Mouse (Mus musculus) kidney, adult 2 months (tissue): ENCODE data around the gene Cc2d2b. TPM values are rescaled to one million over a fixed set of nuclear protein-coding genes. Genes with fewer than 3 reads are reported as not detected.

Experiments used
- DNase-seq: peaks from one replicate; pipeline ENCODE4 v3.0.0; 2021
- H3K27ac ChIP-seq: fragments of 200-500 bp; 2 replicates; pipeline ENCODE4 v1.5.1; 2012; ENCODE audit warnings: low read depth, low read length, control low read depth, inconsistent platforms; ENCODE audit not compliant: insufficient read depth
- H3K27me3 ChIP-seq: fragments of 200-500 bp; replicated peaks from 2 replicates; pipeline ENCODE4 v1.6.1; 2012; ENCODE audit warnings: mild to moderate bottlenecking, moderate library complexity, low read length, inconsistent platforms; ENCODE audit not compliant: control insufficient read depth, insufficient read depth
- H3K36me3 ChIP-seq: fragments of 200-500 bp; 2 replicates; pipeline ENCODE4 v1.6.1; 2012; ENCODE audit warnings: mild to moderate bottlenecking, moderate library complexity, low read length, inconsistent platforms; ENCODE audit not compliant: control insufficient read depth, insufficient read depth
- H3K4me1 ChIP-seq: fragments of 200-500 bp; 2 replicates; pipeline ENCODE4 v1.6.1; 2011; ENCODE audit warnings: low read length; ENCODE audit not compliant: control insufficient read depth, insufficient read depth
- H3K4me3 ChIP-seq: fragments of 200-500 bp; 2 replicates; pipeline ENCODE4 v1.5.1; 2011; ENCODE audit warnings: mild to moderate bottlenecking, low read depth, low read length, control low read depth; ENCODE audit not compliant: insufficient read depth
- CTCF ChIP-seq: fragments of 200-500 bp; conservative IDR thresholded peaks from 2 replicates; pipeline ENCODE4 v1.5.1; 2011; ENCODE audit warnings: low read depth, mild to moderate bottlenecking, control low read depth, low read length, moderate library complexity, mixed read lengths; ENCODE audit not compliant: insufficient read depth, insufficient read length
- POLR2A ChIP-seq: fragments of 200-500 bp; IDR thresholded peaks from one replicate; pipeline ENCODE4 v1.6.1; 2011; ENCODE audit warnings: low read depth, low read length, control low read depth
- WGBS: fragments of 180-500 bp; shearing (Covaris S2); methylation state at CpG from one replicate; pipeline ENCODE4 v1.1.7; 2018; 5-methylcytosine and 5-hydroxymethylcytosine counted together
- polyA plus RNA-seq: library from polyadenylated mRNA; depleted of rRNA; stranded (reverse); fragments of >200 nt; gene quantifications from 2 replicates; pipeline ENCODE4 v1.2.3, GENCODE M21; 2012

The Cc2d2b gene
- polyA plus RNA-seq, 1 experiment = not detected

DNA sequence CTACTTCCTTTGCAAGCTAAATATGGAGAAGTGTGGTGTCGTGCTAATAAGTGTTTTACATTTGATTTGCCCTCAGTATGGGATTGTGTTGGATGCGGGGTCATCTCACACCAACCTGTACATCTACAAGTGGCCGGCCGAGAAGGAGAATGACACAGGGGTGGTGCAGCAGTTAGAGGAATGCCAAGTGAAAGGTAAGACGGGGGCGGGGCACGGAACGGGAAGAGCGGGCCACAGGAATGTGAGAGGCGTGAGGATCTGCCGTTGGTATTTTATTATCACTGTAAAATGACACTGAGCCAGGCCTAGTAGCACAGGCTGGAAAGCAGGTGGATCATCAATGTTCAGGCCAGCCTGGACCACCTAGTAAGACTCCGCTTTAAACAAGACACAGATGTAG lies 28.2 kb upstream of the Cc2d2b start:
- H3K27me3 ChIP-seq = no peaks in the 10 kb centered on the region
- TF ChIP-seq POLR2A (no peak), CTCF (no peak)
- H3K4me3 ChIP-seq = no peak overlapping the region
- no peaks in the 10 kb centered on the region for H3K36me3 ChIP-seq
- WGBS = 56% methylated on average over 12 of the region's 12 CpGs
- H3K27ac ChIP-seq = no peak overlapping the region
- DNase-seq = no peak
- no peaks in the 10 kb centered on the region for H3K4me1 ChIP-seq

DNA sequence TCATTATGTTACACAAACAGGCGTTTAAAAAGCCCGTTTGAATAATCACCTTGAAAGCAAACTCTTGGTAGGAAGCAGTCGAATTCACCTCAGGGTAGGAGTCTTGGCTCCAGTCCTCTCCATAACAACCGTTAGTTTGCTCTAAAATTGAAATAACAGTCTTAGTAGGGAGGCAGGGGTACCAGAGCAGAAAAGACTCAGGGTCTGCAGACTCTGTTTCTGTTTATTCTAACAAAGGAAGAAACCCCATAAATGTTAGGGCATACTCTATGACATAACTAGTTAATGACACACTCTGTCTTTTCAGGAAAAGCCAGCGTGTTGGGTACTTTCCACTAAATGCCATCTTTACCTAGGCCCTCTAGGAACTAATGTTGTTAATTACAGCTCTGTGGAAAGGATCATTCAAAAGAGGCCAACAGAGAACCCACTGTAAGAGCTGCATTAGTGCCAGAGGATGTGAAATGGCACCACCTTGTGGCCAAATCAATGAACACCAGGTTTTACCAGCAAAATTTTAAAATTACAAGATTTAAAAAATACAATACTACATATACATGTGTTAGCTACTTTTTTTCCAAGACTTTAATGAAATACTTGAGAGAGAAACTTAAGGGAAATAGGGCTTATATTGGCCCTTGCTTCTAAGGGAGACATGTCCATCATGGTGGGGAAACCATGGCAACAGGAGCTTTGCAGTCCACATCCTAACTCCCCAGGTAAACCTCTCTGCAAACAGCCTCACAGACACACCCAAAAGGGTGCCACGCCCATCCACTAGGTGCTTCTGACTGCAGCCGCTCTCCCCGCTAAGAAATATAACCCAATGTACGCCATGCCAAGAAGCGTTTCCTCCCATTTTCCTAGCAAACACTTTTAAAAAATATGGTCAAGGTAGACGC lies 26.2 kb upstream of the Cc2d2b start:
- H3K4me3 ChIP-seq = no peak overlapping the region
- DNase-seq = peak; percentile 55
- no peaks in the 10 kb centered on the region for H3K36me3 ChIP-seq
- no peak overlapping the region for H3K27ac ChIP-seq
- H3K4me1 ChIP-seq = no peaks in the 10 kb centered on the region
- H3K27me3 ChIP-seq = no peaks in the 10 kb centered on the region
- 50% methylated on average over 11 of the region's 11 CpGs for WGBS
- TF ChIP-seq POLR2A (no peak), CTCF (peak; percentile 46)

DNA sequence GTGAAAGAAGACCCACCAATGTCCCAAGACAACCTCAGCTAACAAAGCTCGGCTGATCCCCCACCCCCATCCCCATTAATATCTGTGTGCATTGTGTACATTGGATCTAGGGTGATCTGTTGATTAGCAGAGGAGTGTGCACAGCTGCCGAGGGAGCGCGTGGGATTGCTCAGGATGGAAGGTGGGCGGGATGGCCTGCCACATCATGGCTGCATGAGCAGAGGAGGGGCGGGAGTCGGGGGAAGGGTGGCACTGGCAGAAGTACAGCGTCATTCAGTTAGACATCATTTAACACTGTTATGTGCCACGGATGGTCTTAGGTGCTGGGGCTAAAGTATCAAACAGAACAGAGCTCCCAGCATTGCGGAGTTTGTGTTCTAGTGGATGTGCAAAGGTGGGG lies 25.0 kb upstream of the Cc2d2b start:
- WGBS = 33% methylated on average over 10 of the region's 10 CpGs
- DNase-seq = no peak
- Histone ChIP-seq H3K27ac (no peak overlapping the region), H3K36me3 (no peaks in the 10 kb centered on the region), H3K4me1 (no peaks in the 10 kb centered on the region), H3K27me3 (no peaks in the 10 kb centered on the region), H3K4me3 (no peak overlapping the region)
- TF ChIP-seq CTCF (no peak), POLR2A (no peak)

DNA sequence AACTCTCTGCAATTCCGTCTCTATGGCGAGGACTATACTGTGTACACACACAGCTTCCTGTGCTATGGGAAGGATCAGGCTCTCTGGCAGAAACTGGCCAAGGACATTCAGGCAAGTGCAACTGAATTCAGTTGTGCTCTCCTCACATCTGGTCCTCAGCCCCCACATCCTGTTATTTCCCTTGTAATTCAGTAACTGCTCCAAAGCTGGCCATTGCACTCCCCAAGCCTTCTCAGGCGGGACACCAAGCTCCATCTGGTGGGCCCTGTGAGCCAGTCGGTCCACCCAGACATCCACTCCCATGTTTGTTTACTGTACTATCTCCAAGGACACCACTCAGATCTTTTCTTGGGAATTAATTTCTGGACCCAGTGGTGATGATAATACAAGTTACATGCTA lies 22.4 kb upstream of the Cc2d2b start:
- TF ChIP-seq CTCF (no peak), POLR2A (no peak)
- H3K4me1 ChIP-seq = no peaks in the 10 kb centered on the region
- no peaks in the 10 kb centered on the region for H3K27me3 ChIP-seq
- DNase-seq = no peak
- H3K36me3 ChIP-seq = no peaks in the 10 kb centered on the region
- H3K4me3 ChIP-seq = no peak overlapping the region
- WGBS = 42% methylated on average over 4 of the region's 4 CpGs
- H3K27ac ChIP-seq = no peak overlapping the region

DNA sequence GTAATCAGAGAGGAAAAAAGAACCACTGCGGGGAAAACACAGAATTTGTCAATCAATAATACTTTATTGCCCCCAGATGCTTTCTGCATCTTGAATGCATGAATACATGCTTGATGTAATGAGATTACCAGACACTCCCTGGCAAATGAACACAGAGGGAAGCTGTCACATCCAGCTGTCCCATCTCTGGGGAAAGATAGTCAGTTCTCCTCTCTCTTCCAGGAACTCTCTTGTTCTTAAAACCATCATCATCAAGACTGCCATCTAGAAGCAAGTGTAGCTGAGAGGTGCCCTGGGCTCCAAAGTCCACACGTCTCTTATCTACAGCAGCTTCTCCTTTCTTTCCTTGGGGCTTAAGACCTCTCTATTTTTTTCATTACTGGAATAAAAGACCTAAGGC lies 21.9 kb upstream of the Cc2d2b start:
- Histone ChIP-seq H3K36me3 (no peaks in the 10 kb centered on the region), H3K27me3 (no peaks in the 10 kb centered on the region), H3K4me3 (no peak overlapping the region), H3K27ac (no peak overlapping the region), H3K4me1 (no peaks in the 10 kb centered on the region)
- 50% methylated on average over 2 of the region's 2 CpGs for WGBS
- no peak for DNase-seq
- TF ChIP-seq CTCF = no peak
- TF ChIP-seq POLR2A = no peak

DNA sequence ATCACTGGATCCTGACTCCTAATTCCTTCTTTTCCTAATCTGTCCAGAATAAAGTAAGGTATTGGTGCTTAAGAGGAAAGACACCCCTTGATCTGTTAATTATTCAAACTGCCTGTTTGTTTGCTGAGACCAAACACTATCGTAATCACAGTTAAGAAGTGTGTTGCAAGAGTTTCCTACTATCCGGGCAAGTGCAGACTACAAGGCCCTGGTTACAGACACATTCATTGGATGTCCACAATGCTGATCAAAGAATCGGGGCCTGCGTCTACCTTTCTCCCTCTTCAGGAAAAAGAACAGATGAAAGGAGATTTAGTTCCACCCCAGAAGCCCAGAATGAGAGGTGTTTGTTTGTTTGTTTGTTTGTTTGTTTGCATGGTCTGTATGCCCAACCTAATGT lies 20.3 kb upstream of the Cc2d2b start:
- TF ChIP-seq CTCF = no peak
- no peak for TF ChIP-seq POLR2A
- Histone ChIP-seq H3K36me3 (no peaks in the 10 kb centered on the region), H3K4me3 (no peak overlapping the region), H3K27ac (no peak overlapping the region), H3K4me1 (no peaks in the 10 kb centered on the region), H3K27me3 (no peaks in the 10 kb centered on the region)
- DNase-seq = no peak
- 87% methylated on average over 4 of the region's 4 CpGs for WGBS

DNA sequence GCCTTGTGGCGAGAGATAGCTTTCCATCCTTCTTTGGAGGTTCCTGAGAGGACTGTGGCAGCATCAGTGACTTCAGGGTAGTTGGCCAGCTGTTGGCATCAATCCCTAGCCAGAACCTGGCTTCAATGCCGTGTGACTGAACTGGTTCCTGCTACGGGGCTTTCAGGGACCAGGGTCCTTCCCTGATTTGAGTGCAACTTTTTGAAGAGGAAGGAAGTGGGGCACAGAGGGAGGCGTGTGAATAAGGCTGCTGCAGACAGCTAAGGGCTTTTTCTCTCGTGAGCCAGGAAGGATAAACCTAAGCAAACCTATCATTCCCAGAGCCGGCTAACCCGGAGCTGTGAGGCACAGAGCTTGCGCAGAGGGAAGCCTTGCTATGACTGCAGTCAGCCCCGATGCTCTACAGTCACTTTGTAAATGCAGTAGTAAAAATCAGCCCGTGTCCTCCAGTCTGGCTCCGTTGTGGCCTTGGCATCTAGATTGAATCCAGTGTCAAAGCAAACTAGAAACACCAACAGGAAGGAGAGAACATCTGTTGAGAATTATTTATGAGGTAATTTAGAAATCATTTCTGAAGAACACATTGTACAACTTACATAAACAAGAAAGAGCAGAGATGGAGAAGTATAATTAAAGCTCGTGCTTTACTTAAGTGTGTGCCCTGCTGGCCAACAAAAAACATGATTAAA lies 19.7 kb upstream of the Cc2d2b start:
- no peak overlapping the region for H3K27ac ChIP-seq
- no peaks in the 10 kb centered on the region for H3K4me1 ChIP-seq
- H3K27me3 ChIP-seq = no peaks in the 10 kb centered on the region
- no peak for DNase-seq
- no peak overlapping the region for H3K4me3 ChIP-seq
- TF ChIP-seq POLR2A = no peak
- no peak for TF ChIP-seq CTCF
- WGBS = 59% methylated on average over 12 of the region's 12 CpGs
- H3K36me3 ChIP-seq = no peaks in the 10 kb centered on the region
